Mouse (Mus musculus) retina, embryonic 14.5 days (tissue): ENCODE measurements around the gene Zfp950.
"Not testable (repeated sequence)": the region's sequence is repeated elsewhere in the genome, so short reads cannot be mapped to it uniquely, and the experiment has no call there.

Experiments used
- DNase-seq: peaks from one replicate; pipeline ENCODE4 v3.0.0-alpha.2; 2015; ENCODE audit warnings: low spot score

Gene Zfp950

GRCm38 (mm10) chr19:61140342-61141206 is at the start of gene Zfp950:
Gene Zfp950, minus strand, starts transcription at chr19:61140840.
- DNase-seq: peak; percentile 87

- not testable (repeated sequence) for DNase-seq
Observed at GRCm38 (mm10) chr19:61183590-61183989, 43.0 kb upstream of the Zfp950 start, which contains the start of gene Gm6020. Gene Gm6020, plus strand, starts transcription at chr19:61183890.

- peak; percentile 14 for DNase-seq
Observed at GRCm38 (mm10) chr19:61175756-61176324, 35.2 kb upstream of the Zfp950 start, which contains the start of gene Gm7102. Gene Gm7102, minus strand, starts transcription at chr19:61176309.

GRCm38 (mm10) chr19:61151701-61152420 is 11.2 kb upstream of the Zfp950 start:
- peak; percentile 33 for DNase-seq

- no peak for DNase-seq
Observed at GRCm38 (mm10) chr19:61151372-61151700, 10.7 kb upstream of the Zfp950 start.

GRCm38 (mm10) chr19:61141299-61141698 is 659 bp upstream of the Zfp950 start:
- DNase-seq: no peak

- no peak for DNase-seq
Observed at GRCm38 (mm10) chr19:61138655-61139054, 2.0 kb downstream of the Zfp950 start.

GRCm38 (mm10) chr19:61131096-61131495 is 9.5 kb downstream of the Zfp950 start:
- no peak for DNase-seq

- no peak for DNase-seq
Observed at GRCm38 (mm10) chr19:61110184-61110583, 30.5 kb downstream of the Zfp950 start.

GRCm38 (mm10) chr19:61097764-61098163 is 42.9 kb downstream of the Zfp950 start:
- DNase-seq: peak; percentile 78

GRCm38 (mm10) chr19:61096776-61097175 is 43.9 kb downstream of the Zfp950 start:
- no peak for DNase-seq

GRCm38 (mm10) chr19:61090541-61090940 is 50.1 kb downstream of the Zfp950 start:
- no peak for DNase-seq

- no peak for DNase-seq
Observed at GRCm38 (mm10) chr19:61089001-61089400, 51.6 kb downstream of the Zfp950 start.

- DNase-seq: no peak
Observed at GRCm38 (mm10) chr19:61087781-61088180, 52.9 kb downstream of the Zfp950 start.

- no peak for DNase-seq
Observed at GRCm38 (mm10) chr19:61085217-61085616, 55.4 kb downstream of the Zfp950 start.

GRCm38 (mm10) chr19:61084149-61084940 is 56.3 kb downstream of the Zfp950 start:
- DNase-seq: peak; percentile 90

GRCm38 (mm10) chr19:61083006-61083405 is 57.6 kb downstream of the Zfp950 start:
- DNase-seq: no peak

GRCm38 (mm10) chr19:61080251-61080749 is 60.3 kb downstream of the Zfp950 start:
- no peak for DNase-seq

- DNase-seq: no peak
Observed at GRCm38 (mm10) chr19:61078622-61079021, 62.0 kb downstream of the Zfp950 start.

- no peak for DNase-seq
Observed at GRCm38 (mm10) chr19:61065011-61065410, 75.6 kb downstream of the Zfp950 start.

GRCm38 (mm10) chr19:61064386-61064785 is 76.3 kb downstream of the Zfp950 start:
- no peak for DNase-seq

- peak; percentile 38 for DNase-seq
Observed at GRCm38 (mm10) chr19:61057581-61057980, 83.1 kb downstream of the Zfp950 start.
